Mouse (Mus musculus) thymus, adult 2 months (tissue): ENCODE data around the gene Vpreb1.

Experiments used
- CTCF ChIP-seq: fragments of 200-500 bp; IDR thresholded peaks from 2 replicates; pipeline ENCODE4 v1.5.1; 2012; ENCODE audit warnings: mild to moderate bottlenecking, control low read depth, low read length, moderate library complexity, borderline replicate concordance; ENCODE audit not compliant: control insufficient read depth, poor library complexity, insufficient read depth; ENCODE audit errors: extremely low read depth
- POLR2A ChIP-seq: fragments of 200-500 bp; IDR thresholded peaks from 2 replicates; pipeline ENCODE4 v1.6.1; 2012; ENCODE audit warnings: mild to moderate bottlenecking, low read length, control low read depth, moderate library complexity; ENCODE audit not compliant: control insufficient read depth, poor library complexity, insufficient read depth; ENCODE audit errors: extremely low read depth

DNA sequence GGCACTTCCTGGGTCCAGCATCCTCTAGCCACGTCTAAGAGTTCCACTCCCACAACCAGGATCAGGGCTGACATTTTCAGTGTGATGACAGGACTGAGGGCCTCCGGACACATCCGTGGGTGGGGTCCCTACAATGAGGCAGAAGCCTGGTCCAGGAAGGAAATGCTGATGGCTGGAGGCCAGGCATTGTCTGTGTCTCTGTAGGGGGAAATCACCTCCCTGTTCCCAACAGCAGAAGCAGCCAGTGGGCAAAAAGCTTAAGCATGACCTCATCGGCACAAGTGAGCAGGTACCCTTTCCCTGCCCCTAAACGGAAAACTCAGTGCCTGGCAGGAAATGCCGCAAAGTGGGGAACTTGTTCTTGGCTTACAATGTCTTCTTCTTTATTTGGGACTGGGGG is 37.2 kb upstream of the Vpreb1 start:
- TF ChIP-seq CTCF (no peak), POLR2A (no peak)
